22 mouse cellular contexts compared by ENCODE assay signal in the genomic region with DNA sequence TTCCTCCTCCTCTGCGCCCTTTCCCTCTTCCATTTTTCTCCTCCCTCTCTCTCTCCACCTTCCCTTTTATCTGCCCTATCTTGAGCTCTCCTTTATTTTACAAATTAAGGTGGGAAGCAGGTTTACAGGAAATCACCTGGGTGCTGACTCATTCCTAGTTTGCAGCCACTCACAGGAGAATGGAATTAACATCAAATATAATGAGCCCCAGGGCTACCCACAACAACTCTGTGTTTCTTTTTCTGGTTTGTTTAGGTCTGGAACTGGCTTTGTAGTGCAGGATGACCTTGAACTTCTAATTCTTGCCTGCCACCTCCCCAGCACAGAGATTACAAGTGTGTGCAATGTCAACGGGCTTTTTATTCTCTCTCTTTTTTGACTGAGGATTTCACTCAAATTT. TPM values are rescaled to one million over a fixed set of nuclear protein-coding genes. Genes with fewer than 3 reads are reported as not detected.
"Had no signal": no experiment of that assay in that cellular context is flagged by ENCODE, and none has a peak within 500 bp of the region (broad histone marks: within the 10 kb centered on the region; RNA-seq: fewer than 3 reads in every experiment).

No protein-coding gene starts in this region.

- H3K4me3 ChIP-seq: lung, embryonic 15.5 days; megakaryocyte, embryonic 14.5 days; midbrain, embryonic 13.5 days; midbrain, embryonic 15.5 days; neural tube, embryonic 13.5 days; neural tube, embryonic 15.5 days had no signal

- H3K9me3 ChIP-seq: lung, embryonic 15.5 days; midbrain, embryonic 15.5 days; neural tube, embryonic 15.5 days had no signal

- ATAC-seq: lung, postnatal 0 days; midbrain, embryonic 13.5 days; midbrain, embryonic 15.5 days had no signal

- H3K4me2 ChIP-seq: lung, embryonic 15.5 days; midbrain, embryonic 11.5 days; midbrain, embryonic 13.5 days; midbrain, embryonic 15.5 days; neural tube, embryonic 13.5 days; neural tube, embryonic 15.5 days had no signal

- H3K27me3 ChIP-seq: lung, embryonic 15.5 days; megakaryocyte, embryonic 14.5 days; midbrain, embryonic 13.5 days; midbrain, embryonic 15.5 days; neural tube, embryonic 13.5 days; neural tube, embryonic 15.5 days had no signal

- DNase-seq: lung, adult 18-20 months; lung, postnatal 14 days; lung, postnatal 36 days; retina, postnatal 1 day; right cerebral cortex, adult 18-20 months; right cerebral cortex, postnatal 25 days; right cerebral cortex, postnatal 4 days; spleen, adult 18-20 months; thymus, adult 18-20 months; thymus, postnatal 14 days; thymus, postnatal 36 days had no signal

- H3K4me1 ChIP-seq: lung, embryonic 15.5 days; midbrain, embryonic 13.5 days; midbrain, embryonic 15.5 days; neural tube, embryonic 13.5 days; neural tube, embryonic 15.5 days had no signal

- H3K9ac ChIP-seq: lung, embryonic 15.5 days; midbrain, embryonic 13.5 days; midbrain, embryonic 15.5 days; neural tube, embryonic 13.5 days; neural tube, embryonic 15.5 days had no signal

- H3K27ac ChIP-seq: lung, embryonic 15.5 days; macrophage; midbrain, embryonic 13.5 days; midbrain, embryonic 15.5 days; neural tube, embryonic 13.5 days; neural tube, embryonic 15.5 days had no signal

- H3K36me3 ChIP-seq: lung, embryonic 15.5 days; midbrain, embryonic 13.5 days; midbrain, embryonic 15.5 days; neural tube, embryonic 13.5 days; neural tube, embryonic 15.5 days had no signal

RNA-seq across cellular contexts. Expression of a gene that starts 7.0 kb away (rescaled TPM):
- total RNA-seq: megakaryocyte progenitor cell, adult 5-6 weeks; monocyte, adult 5-6 weeks had no signal
- polyA plus RNA-seq: macrophage had no signal
